Mouse (Mus musculus) layer of hippocampus, adult 8-10 months (tissue): ENCODE data around the gene Sipa1l1. TPM values are rescaled to one million over a fixed set of nuclear protein-coding genes. Genes with fewer than 3 reads are reported as not detected.

Experiments
- DNase-seq, 2 experiments: peaks; one replicate each; pipeline ENCODE4 v3.0.0; 2022; ENCODE audit warnings: low spot score in 2 of 2
- total RNA-seq, 4 experiments: library from RNA; stranded (reverse); gene quantifications; 2 replicates each; pipeline ENCODE4 v1.2.4; 2022

Gene Sipa1l1
- total RNA-seq, 4 experiments from 2014 or later, result 199 to 249 (median 219) TPM

DNA sequence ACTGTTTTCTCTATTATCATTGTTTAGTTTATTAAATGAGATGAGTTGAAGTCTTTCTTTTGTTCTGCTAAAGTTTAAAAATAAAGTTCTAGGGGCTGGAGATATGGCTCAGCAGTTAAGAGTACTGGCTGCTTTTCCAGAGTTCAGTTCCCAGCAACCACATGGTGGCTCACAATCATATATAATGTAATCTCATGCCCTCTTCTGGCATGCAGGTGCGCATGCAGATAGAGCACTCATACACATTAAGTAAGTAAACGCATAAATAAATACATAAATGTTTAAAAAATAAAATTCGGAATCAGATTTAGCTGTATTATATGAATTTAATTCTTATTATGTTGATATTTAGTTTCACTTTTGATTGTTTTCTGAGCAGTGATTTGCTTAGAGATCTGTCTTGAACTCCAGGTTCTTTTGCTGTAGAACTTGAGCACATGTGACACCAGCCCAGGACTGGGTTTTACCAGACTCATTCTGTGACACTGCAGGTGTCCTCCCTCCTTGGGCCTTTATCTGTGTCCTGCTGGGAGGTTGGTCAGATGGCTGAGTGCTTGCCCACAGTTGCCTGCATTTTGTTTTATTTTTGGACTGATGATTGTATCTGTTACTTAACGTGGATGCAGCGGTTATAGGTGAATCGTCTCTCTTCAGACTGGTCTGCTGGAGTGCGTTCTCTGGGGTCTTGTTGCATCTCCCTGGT lies 124.6 kb downstream of the Sipa1l1 start:
- DNase-seq, result no peak

DNA sequence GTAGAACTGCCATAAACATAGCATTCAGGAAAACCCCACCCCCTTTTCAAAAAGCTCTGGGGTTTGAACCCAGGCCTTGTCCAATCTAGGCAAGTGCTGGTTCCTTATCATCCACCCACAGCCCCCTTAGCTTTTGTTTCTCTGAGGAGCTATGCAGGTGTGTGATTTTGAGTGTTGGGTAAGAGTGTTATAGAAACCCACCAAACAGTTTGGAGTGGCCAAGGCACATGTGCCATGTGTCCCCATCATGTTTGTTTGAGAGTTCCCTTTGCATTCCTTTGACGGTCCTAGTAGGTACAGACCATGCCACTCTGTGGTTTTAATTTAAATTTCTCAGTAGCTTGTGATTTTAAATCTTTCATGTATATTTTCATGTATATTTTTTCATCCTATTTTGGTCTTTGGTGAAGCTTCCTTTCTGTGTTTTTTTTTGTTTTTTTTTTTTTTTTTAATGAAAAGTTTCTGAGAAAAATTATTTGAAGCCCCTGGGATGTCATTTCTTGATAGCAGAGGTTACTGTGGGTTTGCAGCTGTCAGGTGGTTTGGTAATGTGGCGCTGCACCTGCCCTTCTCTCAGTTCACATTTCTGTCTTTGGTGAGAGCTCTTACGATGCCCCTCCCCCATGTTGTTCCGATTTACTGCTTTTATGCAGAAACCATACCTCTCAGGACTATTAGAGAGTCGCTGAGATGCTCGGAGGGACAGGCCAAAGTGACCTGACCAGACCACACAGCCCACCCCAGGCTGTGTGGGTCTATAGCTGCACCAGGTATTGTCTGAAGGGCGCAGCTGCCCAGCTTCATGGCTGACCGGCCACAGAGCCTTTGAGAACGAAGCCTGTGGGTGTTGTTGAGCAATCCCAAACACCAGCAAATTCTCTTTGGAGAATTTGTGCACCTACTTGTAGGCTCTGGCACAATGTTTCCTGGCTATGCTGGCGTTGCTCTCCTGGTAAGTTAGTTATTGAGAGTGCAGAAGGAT lies 126.1 kb downstream of the Sipa1l1 start:
- no peak for DNase-seq

DNA sequence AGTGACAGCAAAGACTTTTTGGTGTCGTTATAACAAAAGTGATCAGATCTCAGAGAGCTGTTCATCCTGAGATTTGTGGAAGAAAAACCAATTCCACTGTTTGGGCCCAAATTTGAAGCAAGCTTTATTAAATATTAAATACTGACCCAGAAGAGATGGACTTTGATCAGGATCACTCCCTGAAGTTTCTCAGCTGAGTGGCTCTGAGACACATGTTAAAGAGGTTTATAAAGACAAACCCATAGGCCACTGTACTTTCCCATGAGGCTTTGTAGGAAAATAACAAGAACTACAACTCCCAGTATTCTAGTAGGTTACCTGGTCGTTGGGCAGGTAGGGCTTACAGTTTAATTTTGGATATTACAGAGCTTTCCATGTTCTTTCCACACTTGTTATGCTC lies 127.2 kb downstream of the Sipa1l1 start:
- no peak for DNase-seq

DNA sequence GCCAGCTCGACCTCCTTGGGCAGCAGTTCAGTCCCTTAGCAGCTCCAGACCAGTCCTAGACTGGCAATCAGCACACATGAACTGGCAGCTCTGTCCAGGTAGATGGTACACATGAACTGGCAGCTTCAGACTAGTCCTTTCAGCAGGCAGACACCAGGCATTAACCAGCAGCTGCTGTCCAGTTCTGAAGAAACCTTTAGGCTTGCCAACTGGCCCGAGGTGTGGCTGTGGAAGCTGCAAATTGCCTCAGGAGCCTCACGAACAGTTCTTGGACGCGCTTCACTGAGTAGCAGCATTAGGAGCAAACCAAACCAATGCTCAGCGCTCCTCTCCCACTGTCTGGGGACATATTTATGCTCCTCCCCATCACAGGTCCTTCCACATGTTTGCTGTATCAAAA lies 128.1 kb downstream of the Sipa1l1 start:
- no peak for DNase-seq

DNA sequence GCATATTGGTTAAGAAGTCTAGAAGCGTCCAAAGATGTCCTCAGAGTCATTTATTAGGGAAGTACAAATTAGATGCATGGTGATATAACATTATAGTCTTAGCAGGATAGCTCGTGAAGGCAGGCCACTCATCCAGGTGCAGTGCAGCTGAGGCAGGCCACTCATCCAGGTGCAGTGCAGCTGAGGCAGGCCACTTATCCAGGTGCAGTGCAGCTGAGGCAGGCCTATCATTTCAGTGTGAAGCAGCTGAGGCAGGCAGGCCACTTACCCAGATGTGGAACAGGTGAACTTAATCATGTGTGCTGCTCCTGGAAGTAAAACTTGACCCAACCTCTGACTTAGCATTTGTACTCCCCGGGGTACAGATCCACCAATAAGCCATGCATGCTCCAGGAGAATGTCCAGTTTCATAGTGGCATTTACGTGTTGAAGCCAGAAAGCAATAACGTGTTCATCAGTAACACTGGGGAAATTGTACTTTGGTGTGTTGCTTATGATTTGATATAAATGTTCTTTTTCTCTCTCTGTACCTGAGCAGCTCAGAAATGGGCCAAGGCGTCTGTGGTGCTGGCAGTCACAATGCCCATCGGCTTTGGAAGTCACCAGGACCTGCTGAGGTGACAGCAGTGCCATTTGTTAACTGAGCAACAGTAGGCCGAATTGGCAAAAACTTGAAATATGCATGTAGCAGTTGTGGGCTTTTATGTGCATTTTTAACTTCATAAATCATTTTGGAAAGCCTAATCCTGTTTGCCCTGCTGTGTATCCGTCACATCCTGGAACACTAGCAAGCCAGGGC lies 129.7 kb downstream of the Sipa1l1 start:
- DNase-seq, result no peak

DNA sequence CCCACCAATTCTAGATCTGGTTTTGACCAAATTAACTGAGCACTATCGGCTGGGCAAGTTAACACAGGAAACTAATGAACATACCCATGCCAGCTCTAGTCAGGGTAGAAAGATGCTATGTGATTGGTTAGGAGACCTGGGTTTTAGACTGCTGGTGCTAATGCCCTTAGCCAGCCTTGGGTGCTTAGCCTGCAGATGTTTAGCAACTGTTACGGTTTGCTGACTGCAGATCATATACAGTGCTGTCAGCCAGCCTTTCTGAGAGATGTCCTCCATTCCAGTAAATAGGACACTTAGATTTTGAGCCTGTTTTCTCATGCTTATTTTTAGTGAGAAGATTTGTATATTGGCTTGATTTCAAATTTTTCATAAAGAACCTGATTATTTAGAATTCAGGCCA lies 135.0 kb downstream of the Sipa1l1 start:
- DNase-seq, result no peak

DNA sequence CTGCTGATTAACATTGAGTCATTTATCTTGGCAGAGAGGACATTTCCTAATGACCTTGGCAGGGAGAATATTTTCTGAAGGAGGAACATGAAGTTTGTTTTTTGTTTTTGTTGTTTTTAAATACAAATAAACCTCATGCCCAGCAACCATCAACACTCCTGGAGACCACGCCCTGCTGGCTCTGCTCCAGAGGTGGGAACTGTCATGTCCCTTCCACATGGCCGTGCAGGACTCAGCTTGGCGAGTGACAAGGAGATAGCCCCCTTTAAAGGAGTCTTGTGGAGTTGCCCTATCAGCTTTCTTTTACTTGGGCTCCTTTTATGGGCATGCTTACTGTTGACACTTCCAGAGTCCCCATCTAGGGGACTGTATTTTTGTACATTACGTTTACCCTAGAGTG lies 136.9 kb downstream of the Sipa1l1 start:
- no peak for DNase-seq

DNA sequence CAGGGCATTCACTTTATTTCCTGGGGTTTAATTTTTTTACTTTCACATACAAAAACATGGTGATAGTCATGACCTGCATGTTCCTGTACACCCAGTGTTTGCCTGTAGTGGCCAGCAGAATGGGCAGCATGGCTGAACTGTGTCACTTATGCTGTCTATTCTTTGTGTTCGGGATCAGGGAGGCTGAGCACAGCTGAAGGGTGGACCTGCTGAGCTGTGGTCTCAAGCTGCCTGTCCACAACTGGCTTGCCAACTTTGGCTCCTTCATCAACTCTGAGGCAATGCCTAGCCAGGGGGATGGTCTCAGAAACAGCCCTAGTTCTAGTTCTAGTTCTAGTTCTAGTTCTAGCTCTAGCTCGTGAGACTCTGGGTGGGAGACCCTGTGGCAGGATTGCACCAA lies 142.5 kb downstream of the Sipa1l1 start:
- no peak for DNase-seq

DNA sequence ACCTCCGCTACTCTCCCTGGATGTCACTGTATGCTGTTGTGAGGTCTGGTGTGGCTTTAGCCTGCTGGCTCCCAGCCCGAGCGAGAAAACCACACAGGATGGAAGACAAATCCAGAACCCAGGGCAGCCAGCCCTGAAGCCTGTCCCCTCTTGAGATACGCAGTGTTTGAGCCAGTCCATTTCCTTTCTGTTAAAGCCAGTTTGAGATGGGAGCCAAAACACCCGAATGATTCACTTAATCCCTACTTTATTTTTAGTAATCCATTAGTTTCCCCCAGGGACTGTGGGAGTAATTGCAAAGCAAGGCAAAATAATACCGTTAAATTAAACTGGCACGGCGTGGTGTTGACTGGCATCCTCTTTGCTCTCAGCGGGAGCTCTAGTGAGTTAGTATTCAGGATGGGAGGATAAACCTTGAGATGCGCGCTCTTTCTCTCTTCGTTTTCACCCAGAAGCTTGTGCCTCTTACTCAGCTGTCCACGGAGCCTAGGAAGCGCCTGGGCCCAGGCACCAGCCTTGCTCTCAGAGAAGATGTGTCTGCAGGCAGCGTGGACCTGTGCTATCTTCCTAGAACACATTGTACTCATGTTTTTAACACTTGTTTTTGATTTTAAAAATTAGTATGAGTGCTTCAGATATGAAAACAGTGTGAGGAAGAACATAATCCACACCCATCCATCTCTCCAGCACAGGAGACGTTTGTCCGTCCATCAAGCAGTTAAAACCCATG lies 143.1 kb downstream of the Sipa1l1 start:
- DNase-seq, result peak in 1 of 2 experiments; percentile 40

DNA sequence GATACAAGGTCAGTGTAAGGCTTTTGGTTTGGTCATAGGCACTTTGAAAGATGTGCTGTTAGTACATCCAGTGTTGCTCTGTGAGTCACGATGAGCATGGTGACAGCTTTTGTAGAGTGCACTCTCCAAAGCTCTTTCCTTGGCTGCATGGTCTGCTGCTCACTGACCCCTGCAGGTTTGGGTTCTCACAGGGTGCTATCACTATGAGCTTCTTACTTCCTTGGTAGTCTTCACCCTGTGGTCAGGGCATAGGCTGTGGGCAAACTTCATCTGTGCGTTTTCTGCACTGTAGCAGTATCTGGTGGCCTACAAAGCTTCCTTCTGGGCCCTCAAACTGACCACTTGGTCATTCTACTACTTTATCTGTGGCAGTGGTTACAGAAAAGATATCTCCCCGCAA lies 144.0 kb downstream of the Sipa1l1 start:
- DNase-seq, result no peak

DNA sequence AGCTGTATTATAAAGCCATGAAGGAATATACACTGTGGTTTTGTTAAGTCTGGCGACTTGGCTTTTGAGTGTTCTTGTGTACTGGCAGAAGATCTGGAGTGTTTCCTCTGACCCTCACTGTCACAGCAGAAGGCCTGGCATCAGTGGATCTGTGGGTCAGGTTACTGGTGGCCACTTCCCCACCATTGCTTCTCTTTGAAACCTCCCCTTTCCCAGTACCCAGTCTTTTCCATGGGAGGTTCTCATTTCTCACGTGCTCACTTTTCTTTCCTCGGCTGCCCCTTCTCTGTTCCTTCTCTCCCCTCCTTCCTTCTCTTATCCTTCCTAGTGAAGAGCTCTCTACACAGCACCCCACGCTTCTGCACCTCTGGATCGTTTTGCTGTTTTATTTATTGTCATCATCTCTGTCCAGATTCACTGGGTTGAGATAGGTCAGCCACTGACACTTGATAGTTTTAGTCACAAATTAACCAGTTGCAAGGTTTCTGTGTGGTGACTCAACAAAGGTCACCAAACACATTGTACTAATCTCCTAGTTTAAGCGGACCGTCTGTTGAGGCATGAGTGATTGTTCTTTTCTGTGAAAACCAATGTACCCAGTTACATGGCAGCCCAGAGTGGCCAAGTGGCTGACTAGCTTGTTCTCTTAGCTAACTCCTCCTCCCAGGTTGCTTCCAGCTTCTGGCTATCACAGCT lies 150.5 kb downstream of the Sipa1l1 start:
- no peak for DNase-seq

DNA sequence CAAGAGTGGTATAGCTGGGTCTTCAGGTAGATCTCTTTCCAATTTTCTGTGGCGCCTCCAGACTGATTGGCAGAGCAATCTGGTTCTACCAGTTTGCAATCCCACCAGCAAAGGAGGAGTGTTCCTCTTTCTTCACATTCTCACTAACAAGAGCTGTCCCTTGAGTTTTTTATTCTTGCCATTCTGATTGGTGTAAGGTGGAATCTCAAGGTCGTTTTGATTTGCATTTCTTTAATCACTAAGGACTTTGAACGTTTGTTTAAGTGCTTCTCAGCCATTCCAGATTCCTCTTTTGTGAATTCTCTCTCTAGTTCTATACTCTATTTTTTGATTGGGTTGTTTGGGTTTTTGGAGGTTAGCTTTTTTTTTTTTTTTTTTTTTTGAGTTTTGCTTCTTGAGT lies 151.1 kb downstream of the Sipa1l1 start:
- DNase-seq, result no peak

DNA sequence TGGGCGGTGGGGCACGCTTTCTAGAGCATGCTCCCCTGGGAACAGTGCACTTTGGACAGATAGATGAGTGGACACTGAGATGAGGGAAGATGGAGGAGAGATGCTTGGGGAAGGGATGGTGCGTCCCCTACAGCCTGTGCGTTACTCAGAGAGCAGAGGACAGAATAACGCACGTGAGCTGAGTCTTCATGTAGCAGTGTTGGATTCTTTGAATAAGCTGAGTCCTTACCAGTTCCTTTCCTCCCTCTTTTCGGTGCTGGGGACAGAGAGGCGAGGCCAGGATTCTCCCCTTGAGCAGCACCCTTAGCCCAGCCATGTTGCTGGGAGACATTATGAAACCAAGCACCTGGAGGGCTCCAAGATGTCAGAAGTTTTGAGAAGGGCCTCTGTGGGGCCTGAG lies 152.3 kb downstream of the Sipa1l1 start:
- DNase-seq, result no peak

DNA sequence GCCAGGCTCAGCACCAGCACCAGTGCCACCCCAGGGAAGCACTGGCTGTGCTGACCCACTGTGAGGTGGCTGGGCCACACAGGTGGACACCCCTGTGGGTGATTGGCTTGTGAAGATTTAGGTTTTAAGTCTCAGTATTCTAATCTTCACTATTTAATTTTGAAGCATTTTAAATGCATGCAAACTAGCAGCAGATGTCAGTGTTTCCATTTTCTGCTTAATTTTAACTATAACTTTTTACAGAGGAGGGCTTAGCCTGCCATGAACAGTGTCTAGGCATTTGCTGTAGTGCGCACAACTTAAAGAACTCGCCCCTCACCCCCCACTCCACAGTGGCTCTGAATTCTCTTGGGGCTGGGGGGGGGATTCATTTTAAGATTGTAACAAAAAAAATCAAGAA lies 152.7 kb downstream of the Sipa1l1 start:
- no peak for DNase-seq

DNA sequence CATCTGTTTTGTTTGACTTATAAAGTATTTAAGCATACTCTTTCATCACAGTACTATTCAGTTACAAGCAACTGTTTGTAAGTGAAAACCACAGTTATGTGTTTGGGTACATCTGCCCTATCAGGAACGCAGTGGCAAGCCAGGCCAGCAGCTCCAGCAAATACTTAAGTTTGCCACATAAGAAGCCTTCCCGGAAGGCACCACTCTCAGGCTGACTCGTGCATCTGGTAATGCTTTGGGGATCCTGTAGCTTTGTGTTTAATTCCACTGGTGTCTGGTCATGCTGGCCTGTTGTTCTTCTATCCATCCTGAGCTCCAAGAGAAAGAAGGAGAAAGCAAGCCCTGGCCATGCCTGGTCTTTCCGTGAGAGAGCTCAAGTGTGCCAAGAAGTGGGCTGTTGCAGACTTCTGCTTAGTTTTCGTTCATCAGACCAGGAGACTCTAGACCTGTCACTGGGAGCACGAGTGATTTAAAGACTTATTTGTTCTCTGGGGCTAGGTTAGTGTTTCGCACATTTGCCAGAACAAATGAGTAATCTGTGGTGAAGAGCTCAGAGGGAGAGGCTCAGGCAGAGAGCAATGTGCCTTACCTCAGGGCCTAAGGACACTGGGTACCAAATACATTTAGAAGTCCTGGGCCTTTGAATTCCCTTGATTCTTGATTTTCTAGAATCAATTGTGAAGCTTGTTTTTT lies 153.8 kb downstream of the Sipa1l1 start:
- no peak for DNase-seq

DNA sequence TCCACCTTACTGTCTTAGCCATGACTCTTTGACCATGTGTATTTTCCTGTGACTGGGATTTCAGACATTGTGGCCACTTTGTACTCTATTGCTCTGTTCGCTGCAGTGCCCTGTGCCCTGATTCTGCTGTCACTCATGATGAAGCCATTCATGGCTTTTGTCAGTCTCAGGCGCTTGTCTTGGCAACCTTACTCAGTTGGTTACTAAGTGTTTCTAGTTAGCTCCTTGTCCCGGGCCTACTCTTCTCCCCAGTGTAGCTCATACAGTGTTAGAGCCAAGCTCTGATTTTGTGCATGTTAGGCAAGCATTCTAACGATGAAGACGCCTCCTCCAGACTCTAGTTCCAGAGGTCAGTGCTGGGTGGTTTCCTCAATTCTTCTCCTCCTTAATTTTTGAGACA lies 155.5 kb downstream of the Sipa1l1 start:
- no peak for DNase-seq

DNA sequence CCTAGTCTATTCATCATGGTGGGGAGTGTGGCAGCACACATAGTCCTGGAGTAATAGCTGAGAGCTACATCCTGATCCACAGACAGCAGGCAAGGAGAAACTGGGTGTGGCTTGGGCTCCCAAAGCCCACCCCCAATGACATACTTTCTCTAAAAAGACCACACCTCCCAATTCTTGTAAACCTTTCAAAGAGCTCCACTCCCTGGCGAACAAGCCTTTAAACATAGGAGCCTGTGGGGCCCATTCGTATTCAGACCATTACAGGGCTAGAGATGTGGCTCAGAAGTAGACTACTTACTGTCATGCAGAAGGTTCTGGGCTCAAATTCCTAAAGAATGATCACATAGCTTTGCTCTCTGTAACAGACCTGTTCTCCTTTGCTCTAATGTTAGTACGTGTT lies 156.4 kb downstream of the Sipa1l1 start:
- no peak for DNase-seq

DNA sequence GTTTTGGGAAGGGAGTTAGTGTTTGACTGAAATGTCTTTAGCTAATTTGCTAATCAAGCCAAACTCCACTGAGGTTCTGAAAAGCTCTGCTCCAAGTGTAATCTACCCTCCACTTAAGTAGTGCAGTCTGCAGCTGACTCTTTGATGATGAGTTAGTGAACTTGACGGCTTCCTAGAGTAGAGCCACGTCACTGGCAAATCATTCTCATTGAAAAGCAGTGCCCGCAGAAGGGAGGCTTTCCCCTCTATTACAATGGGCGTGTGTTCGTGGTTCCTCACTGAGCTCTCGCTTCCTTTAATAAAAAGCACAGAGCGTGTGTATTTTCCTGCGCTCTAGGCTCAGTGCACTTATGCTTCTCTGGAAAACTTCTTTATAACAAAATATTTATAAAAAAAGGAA lies 157.3 kb downstream of the Sipa1l1 start:
- DNase-seq, result no peak

DNA sequence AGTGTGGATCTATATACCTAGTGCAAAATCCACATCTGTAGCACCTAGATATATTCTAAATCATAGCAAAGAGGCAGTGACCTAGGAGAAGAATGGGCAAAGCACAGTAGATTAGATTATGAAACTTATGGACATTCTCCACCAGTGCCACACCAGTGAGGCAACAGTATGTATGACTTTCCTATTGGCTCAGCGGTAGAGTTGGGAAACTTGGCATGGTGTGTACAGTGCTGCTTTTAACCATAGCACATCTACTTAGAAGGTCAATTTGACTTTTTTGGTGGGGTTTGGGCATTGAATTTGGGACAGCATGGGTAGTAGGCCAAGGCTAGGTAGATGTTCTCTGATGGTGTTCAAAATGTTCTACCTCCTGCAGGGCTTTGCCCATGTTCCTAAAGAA lies 159.0 kb downstream of the Sipa1l1 start:
- no peak for DNase-seq
